Mouse (Mus musculus) forebrain, embryonic 16.5 days (tissue): ENCODE data around the gene Ddhd1. TPM values are rescaled to one million over a fixed set of nuclear protein-coding genes. Genes with fewer than 3 reads are reported as not detected.
A peak's percentile ranks its signal among the peaks of the same experiment; 100 is the strongest.

Source experiments
- ATAC-seq: fragments of 200-750 bp; cut with Nextera tagmentation; 2 replicates; pipeline ENCODE4 v1.8.0; 2017; ENCODE audit warnings: mild to moderate bottlenecking, moderate library complexity
- H3K27ac ChIP-seq: fragments of 300-500 bp; sonication (generic); 2 replicates; pipeline ENCODE4 v1.5.1; 2014; ENCODE audit warnings: low read length, control low read depth
- H3K27me3 ChIP-seq: fragments of 300-500 bp; sonication (generic); replicated peaks from 2 replicates; pipeline ENCODE4 v1.6.1; 2014; ENCODE audit warnings: low read length; ENCODE audit not compliant: control insufficient read depth, insufficient read depth
- H3K36me3 ChIP-seq: fragments of 300-500 bp; sonication (generic); 2 replicates; pipeline ENCODE4 v1.6.1; 2014; ENCODE audit not compliant: control insufficient read depth, insufficient read depth
- H3K4me1 ChIP-seq: fragments of 300-500 bp; sonication (generic); replicated peaks from 2 replicates; pipeline ENCODE4 v1.6.1; 2014; ENCODE audit warnings: low read length; ENCODE audit not compliant: control insufficient read depth, insufficient read depth
- H3K4me2 ChIP-seq: fragments of 300-500 bp; sonication (generic); 2 replicates; pipeline ENCODE4 v1.6.1; 2014; ENCODE audit warnings: mild to moderate bottlenecking, low read length, control low read depth
- H3K4me3 ChIP-seq: fragments of 300-500 bp; sonication (generic); replicated peaks from 2 replicates; pipeline ENCODE4 v1.5.1; 2014; ENCODE audit warnings: mild to moderate bottlenecking, low read length, control low read depth
- H3K9ac ChIP-seq: fragments of 300-500 bp; sonication (generic); replicated peaks from 2 replicates; pipeline ENCODE4 v1.6.1; 2014; ENCODE audit warnings: low read depth, low read length, control low read depth
- H3K9me3 ChIP-seq: fragments of 300-500 bp; sonication (generic); 2 replicates; pipeline ENCODE4 v1.6.1; 2016; ENCODE audit warnings: low read length; ENCODE audit not compliant: control insufficient read depth
- WGBS: fragments of 180-500 bp; shearing (Covaris S2); extraction: QIAGEN DNeasy Blood & Tissue Kit; methylation state at CpG from one replicate; pipeline ENCODE4 v1.1.7; 2014; 5-methylcytosine and 5-hydroxymethylcytosine counted together
- microRNA-seq: library from miRNA; unstranded; fragments of <30 nt; microRNA quantifications from one replicate; pipeline ENCODE4, GENCODE M21; 2017
- polyA plus RNA-seq: library from polyadenylated mRNA; unstranded; fragments of >200 nt; fragmentation: Nextera tagmentation; extraction: Ambion mirVana; gene quantifications from 2 replicates; pipeline ENCODE4 v1.2.1, GENCODE M21; 2015

The Ddhd1 gene
- polyA plus RNA-seq, 1 experiment from 2014 or later: 18.2 TPM

DNA sequence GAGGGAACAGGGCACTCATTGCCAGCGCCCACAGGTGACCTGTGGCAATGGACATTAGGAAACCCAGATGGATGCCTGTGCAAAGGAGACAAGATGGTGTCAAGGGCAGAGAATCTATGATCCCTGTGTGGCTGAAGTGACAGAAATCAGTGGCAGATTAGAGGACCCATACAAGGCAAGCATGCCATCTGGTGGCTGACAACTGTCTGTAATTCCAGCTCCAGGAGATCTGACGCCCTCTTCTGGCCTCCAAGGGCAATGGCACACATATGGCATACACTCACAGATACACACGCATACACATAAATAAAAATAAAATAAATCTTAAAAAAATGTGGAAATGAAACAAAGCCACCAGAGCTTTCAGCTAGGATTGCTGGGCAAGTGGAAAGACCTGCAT is 109.8 kb downstream of the Ddhd1 start:
- H3K9ac ChIP-seq: no peak overlapping the region
- H3K4me3 ChIP-seq: no peak overlapping the region
- no peak overlapping the region for H3K27ac ChIP-seq
- no peak for ATAC-seq
- no peak overlapping the region for H3K4me2 ChIP-seq
- no peaks in the 10 kb centered on the region for H3K9me3 ChIP-seq
- H3K4me1 ChIP-seq: no peaks in the 10 kb centered on the region
- no peaks in the 10 kb centered on the region for H3K36me3 ChIP-seq
- WGBS: 77% methylated on average over 3 of the region's 3 CpGs
- no peaks in the 10 kb centered on the region for H3K27me3 ChIP-seq

DNA sequence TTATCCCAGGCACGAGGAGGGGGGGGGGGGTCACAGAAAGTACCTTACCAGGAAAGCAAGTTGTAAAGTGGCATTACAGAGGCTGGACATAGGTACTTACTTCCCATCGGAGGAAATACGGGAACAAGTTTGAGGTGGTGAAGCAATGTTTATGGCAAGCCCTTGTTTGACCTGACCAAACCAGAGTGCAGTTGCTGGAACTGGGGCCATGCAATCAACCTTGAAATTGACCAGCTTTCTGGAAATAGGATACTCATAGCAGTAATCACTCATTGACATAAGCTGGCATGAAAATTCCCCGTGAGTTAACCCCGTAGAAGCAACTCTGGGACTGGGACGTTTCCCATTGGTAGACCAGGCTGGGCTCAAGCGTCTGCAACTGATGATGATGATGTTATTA is 113.0 kb downstream of the Ddhd1 start:
- ATAC-seq: no peak
- no peak overlapping the region for H3K4me2 ChIP-seq
- H3K4me3 ChIP-seq: no peak overlapping the region

DNA sequence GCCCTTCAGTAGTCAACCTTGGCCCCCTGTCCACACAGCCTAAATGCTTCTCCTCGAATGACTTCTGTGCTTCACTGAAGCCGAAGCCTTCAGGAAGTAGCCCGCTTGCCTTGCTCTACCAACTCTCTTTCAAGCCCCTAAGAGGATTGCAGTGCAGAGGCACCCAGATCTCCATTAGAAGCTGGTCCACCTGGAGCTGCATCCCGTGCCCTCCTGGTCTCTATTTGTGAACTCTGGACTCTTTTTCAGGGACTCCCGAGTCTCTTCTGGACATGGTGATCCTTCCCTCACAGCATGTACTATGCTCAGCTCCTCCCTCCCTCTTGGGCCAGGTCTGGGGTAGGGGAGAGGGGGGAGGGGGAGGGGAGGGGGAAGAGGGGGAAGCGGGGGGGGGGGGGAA is 113.9 kb downstream of the Ddhd1 start:
- WGBS: 75% methylated on average over 5 of the region's 6 CpGs
- Histone ChIP-seq H3K4me1 (peaks cover 7% of the 10 kb centered on the region), H3K36me3 (no peaks in the 10 kb centered on the region), H3K27me3 (no peaks in the 10 kb centered on the region), H3K4me2 (no peak overlapping the region), H3K9me3 (no peaks in the 10 kb centered on the region), H3K27ac (no peak overlapping the region), H3K4me3 (no peak overlapping the region), H3K9ac (no peak overlapping the region)
- no peak for ATAC-seq

More for the DNA sequence above, 113.0 kb downstream of the Ddhd1 start:
- H3K9me3 ChIP-seq: no peaks in the 10 kb centered on the region
- H3K9ac ChIP-seq: no peak overlapping the region
- H3K4me1 ChIP-seq: peaks cover 4% of the 10 kb centered on the region
- H3K27ac ChIP-seq: no peak overlapping the region
- H3K27me3 ChIP-seq: no peaks in the 10 kb centered on the region
- WGBS: 95% methylated on average over 7 of the region's 7 CpGs
- H3K36me3 ChIP-seq: no peaks in the 10 kb centered on the region

DNA sequence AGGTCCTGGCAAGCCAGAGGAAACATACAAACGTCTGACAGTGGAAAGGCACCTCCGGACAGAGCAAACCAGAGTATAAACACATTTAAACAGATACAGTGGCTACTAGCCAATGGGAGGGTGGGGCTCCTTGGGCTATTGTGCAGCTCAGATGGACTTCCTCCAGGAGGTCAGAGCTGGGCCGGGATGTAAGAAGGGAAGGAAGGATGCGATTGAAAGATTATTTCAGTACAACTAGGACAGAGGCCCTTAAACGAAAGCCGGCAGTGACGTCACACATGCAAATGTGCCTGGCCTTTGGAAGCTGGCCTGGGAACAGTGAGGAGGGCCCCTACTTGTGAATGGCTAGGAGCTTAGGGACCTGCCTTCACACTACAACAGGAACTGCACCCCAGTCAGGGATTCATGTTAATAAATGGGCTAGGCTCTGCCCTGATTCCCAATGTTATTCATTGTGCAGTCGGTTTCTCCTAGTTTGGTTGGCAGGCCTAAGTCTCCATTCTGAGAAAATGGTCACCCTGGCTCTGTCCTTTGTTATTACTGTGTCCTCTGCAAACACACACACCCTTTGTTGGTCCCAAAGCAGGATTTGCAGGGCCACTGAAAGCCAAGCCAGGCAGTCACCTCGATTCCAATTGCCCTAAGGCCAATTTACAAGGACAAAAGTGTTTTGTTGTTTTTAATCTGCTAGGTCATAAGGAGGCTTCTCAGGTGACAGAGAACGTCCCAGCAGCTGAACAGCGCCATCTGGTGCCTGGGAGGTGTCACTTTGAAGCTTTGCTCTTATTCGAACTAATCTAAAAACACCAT is 118.1 kb downstream of the Ddhd1 start:
- H3K27ac ChIP-seq: peak overlapping the region; percentile 39
- H3K27me3 ChIP-seq: no peaks in the 10 kb centered on the region
- ATAC-seq: peak; percentile 89
- H3K36me3 ChIP-seq: no peaks in the 10 kb centered on the region
- H3K4me1 ChIP-seq: peaks cover 7% of the 10 kb centered on the region
- H3K4me2 ChIP-seq: no peak overlapping the region
- no peaks in the 10 kb centered on the region for H3K9me3 ChIP-seq
- H3K4me3 ChIP-seq: no peak overlapping the region
- 0 out of 2 replicates have a peak overlapping the region, but pooled peaks have one; percentile 33 for H3K9ac ChIP-seq
- WGBS: 12% methylated on average over 12 of the region's 12 CpGs

Small RNA genes within 50 kb of the gene (microRNA-seq; reads per million reads assigned to microRNA genes)
- 2.5 reads per million, percentile 7 among the genes with 10 or more reads in this experiment for gene Mir5131

Other genes with a start within 250 kb of the Ddhd1 start
- gene Fermt2, start 128.0 kb downstream of the Ddhd1 start, polyA plus RNA-seq: 58.4 and 58.6 TPM in 2 replicates